Mouse (Mus musculus) heart, embryonic 13.5 days (tissue): ENCODE data around the gene Drc1. TPM values are rescaled to one million over a fixed set of nuclear protein-coding genes. Genes with fewer than 3 reads are reported as not detected.

Source experiments
- ATAC-seq: fragments of 200-750 bp; cut with Nextera tagmentation; 2 replicates; pipeline ENCODE4 v1.8.0; 2017; ENCODE audit warnings: moderate TSS enrichment; ENCODE audit not compliant: insufficient number of reproducible peaks, low FRiP score, low TSS enrichment; ENCODE audit errors: extremely low read depth
- H3K27ac ChIP-seq: fragments of 300-500 bp; sonication (generic); replicated peaks from 2 replicates; pipeline ENCODE4 v1.5.1; 2015; ENCODE audit warnings: moderate library complexity, mild to moderate bottlenecking, inconsistent platforms
- H3K27me3 ChIP-seq: fragments of 300-500 bp; sonication (generic); replicated peaks from 2 replicates; pipeline ENCODE4 v1.6.1; 2015; ENCODE audit warnings: mild to moderate bottlenecking, inconsistent platforms
- H3K36me3 ChIP-seq: fragments of 300-500 bp; sonication (generic); 2 replicates; pipeline ENCODE4 v1.6.1; 2015; ENCODE audit warnings: mild to moderate bottlenecking, inconsistent platforms
- H3K4me1 ChIP-seq: fragments of 300-500 bp; sonication (generic); 2 replicates; pipeline ENCODE4 v1.6.1; 2015; ENCODE audit warnings: inconsistent platforms
- H3K4me2 ChIP-seq: fragments of 300-500 bp; sonication (generic); 2 replicates; pipeline ENCODE4 v1.6.1; 2015; ENCODE audit warnings: inconsistent platforms, mild to moderate bottlenecking, moderate library complexity
- H3K4me3 ChIP-seq: fragments of 300-500 bp; sonication (generic); 2 replicates; pipeline ENCODE4 v1.5.1; 2015; ENCODE audit warnings: moderate library complexity, mild to moderate bottlenecking, inconsistent platforms
- H3K9ac ChIP-seq: fragments of 300-500 bp; sonication (generic); 2 replicates; pipeline ENCODE4 v1.6.1; 2015; ENCODE audit warnings: inconsistent platforms, mild to moderate bottlenecking, moderate library complexity
- H3K9me3 ChIP-seq: fragments of 300-500 bp; sonication (generic); 2 replicates; pipeline ENCODE4 v1.6.1; 2016; ENCODE audit warnings: inconsistent platforms
- WGBS: fragments of 180-500 bp; shearing (Covaris S2); methylation state at CpG from one replicate; pipeline ENCODE4 v1.1.7; 2015; ENCODE audit warnings: mixed read lengths; 5-methylcytosine and 5-hydroxymethylcytosine counted together
- polyA plus RNA-seq: library from polyadenylated mRNA; unstranded; fragments of >200 nt; fragmentation: Nextera tagmentation; extraction: Ambion mirVana; gene quantifications from 2 replicates; pipeline ENCODE4 v1.2.1, GENCODE M21; 2015

Gene Drc1
- polyA plus RNA-seq, 1 experiment from 2014 or later: 0.05 TPM

- H3K9me3 ChIP-seq: peaks cover 11% of the 10 kb centered on the region
- H3K4me3 ChIP-seq: no peak overlapping the region
- H3K27ac ChIP-seq: no peak overlapping the region
- H3K4me1 ChIP-seq: peaks cover 5% of the 10 kb centered on the region
- 0 out of 2 replicates have a peak, but pooled peaks cover under 1% of the 10 kb centered on the region for H3K27me3 ChIP-seq
- 59% methylated on average over 9 of the region's 9 CpGs for WGBS
- no peak for ATAC-seq
- no peaks in the 10 kb centered on the region for H3K36me3 ChIP-seq
- H3K4me2 ChIP-seq: no peak overlapping the region
- H3K9ac ChIP-seq: no peak overlapping the region
These were observed 6.1 kb downstream of the Drc1 start for GRCm38 (mm10) chr5:30287106-30287882.

DNA sequence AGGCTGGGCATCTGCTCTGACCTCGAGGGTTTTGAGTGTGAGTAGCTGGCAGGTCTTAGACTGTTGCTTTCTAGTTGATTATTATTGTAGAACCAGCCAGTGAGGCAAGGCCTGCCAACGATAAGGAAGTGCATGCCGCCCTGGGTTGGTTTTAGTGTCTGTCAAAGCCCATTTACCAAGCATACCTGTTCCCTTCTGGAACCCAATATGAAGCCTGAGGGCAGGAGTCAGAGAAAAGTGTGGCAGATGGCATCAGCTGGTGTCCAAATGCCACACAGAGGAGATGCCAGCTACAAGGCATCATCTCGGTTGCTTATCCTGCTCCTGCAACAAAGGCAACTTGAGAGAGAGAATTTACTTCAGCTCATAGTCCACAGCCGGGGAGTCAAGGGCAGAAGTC is 59.6 kb downstream of the Drc1 start:
- no peak for ATAC-seq
- H3K36me3 ChIP-seq: no peaks in the 10 kb centered on the region
- H3K4me3 ChIP-seq: no peak overlapping the region
- H3K4me1 ChIP-seq: peaks cover 6% of the 10 kb centered on the region; the same call in 1 of the 2 replicates
- H3K27me3 ChIP-seq: peaks cover 21% of the 10 kb centered on the region
- H3K4me2 ChIP-seq: no peak overlapping the region
- H3K9me3 ChIP-seq: no peaks in the 10 kb centered on the region
- no peak overlapping the region for H3K9ac ChIP-seq
- 73% methylated on average over 5 of the region's 5 CpGs for WGBS
- H3K27ac ChIP-seq: no peak overlapping the region

DNA sequence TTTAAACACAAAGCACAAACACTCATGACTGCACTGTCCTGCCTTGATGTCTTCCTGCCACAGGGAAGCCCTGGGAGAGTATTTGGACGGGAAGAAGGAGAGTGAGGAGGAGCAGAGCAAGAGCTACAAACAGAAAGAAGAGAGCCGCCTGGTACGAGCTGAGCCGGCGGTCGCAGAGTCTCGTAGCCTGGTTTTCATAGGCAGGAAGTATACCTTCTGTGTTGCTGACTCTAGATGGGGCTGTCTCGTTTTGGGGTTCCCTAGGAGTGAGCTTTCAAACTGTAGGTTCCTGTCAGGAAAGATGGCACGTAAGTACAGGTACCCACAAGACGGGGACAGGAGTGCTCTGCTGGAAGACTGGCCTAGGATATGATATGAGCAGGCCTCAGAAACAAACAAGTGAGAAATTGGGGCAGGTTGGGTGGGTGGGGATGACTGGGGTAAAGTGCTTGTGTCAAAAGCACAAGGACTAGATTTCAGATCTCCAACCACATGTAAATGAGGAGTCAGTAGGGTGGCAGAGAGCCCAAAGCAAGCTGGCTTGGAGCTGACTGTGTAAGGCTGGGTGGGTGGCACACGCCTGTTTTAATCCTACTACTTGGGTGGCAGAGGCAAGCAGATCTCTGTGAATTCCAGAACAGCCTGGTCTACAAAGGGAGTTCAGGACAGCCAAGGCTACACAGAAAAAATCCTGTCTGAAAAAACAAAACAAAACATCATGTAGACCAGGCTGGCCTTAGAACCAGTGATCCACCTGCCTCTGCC is 60.6 kb downstream of the Drc1 start:
- no peaks in the 10 kb centered on the region for H3K9me3 ChIP-seq
- peaks cover 6% of the 10 kb centered on the region; the same call in 1 of the 2 replicates for H3K4me1 ChIP-seq
- H3K27me3 ChIP-seq: peaks cover 21% of the 10 kb centered on the region
- no peak overlapping the region for H3K4me3 ChIP-seq
- no peak overlapping the region for H3K9ac ChIP-seq
- H3K4me2 ChIP-seq: no peak overlapping the region
- H3K36me3 ChIP-seq: no peaks in the 10 kb centered on the region
- 78% methylated on average over 11 of the region's 11 CpGs for WGBS
- no peak for ATAC-seq
- no peak overlapping the region for H3K27ac ChIP-seq

DNA sequence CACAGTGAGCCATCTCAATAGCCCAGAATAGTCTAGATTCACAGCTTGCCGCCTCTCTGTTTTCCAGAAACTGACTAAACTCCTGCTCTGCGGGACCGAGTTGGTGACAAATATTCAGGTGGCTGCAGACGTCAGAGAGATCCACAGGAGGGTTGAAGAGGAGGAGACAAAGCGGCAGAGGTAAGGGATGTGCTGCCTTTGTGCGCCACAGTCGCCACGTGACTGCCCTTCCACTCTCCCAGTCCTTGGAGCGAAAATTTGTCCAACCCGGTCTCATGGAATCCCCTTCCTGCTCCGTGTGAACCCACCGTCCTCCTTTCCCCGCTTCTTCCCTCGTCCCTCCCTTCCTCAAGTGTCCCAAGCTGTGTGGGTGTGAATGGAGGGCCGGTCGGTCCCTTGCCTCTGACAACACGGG is 61.4 kb downstream of the Drc1 start:
- peak overlapping the region; percentile 30 for H3K4me3 ChIP-seq
- H3K27me3 ChIP-seq: peaks cover 21% of the 10 kb centered on the region
- peak overlapping the region; percentile 66 for H3K4me2 ChIP-seq
- H3K36me3 ChIP-seq: no peaks in the 10 kb centered on the region
- H3K4me1 ChIP-seq: peaks cover 6% of the 10 kb centered on the region; the same call in 1 of the 2 replicates
- H3K9me3 ChIP-seq: no peaks in the 10 kb centered on the region
- ATAC-seq: no peak
- WGBS: 5% methylated on average over 17 of the region's 17 CpGs
- no peak overlapping the region for H3K27ac ChIP-seq
- H3K9ac ChIP-seq: peak overlapping the region; percentile 20; the same call in 1 of the 2 replicates

GRCm38 (mm10) chr5:30343107-30343506 is 61.9 kb downstream of the Drc1 start:
- no peaks in the 10 kb centered on the region for H3K9me3 ChIP-seq
- no peak for ATAC-seq
- peaks cover 6% of the 10 kb centered on the region; the same call in 1 of the 2 replicates for H3K4me1 ChIP-seq
- H3K4me2 ChIP-seq: peak overlapping the region; percentile 66
- peaks cover 21% of the 10 kb centered on the region for H3K27me3 ChIP-seq
- no peak overlapping the region for H3K27ac ChIP-seq
- H3K9ac ChIP-seq: no peak overlapping the region; the same call in 1 of the 2 replicates
- peak overlapping the region; percentile 30 for H3K4me3 ChIP-seq
- WGBS: 3% methylated on average over 9 of the region's 9 CpGs
- no peaks in the 10 kb centered on the region for H3K36me3 ChIP-seq

DNA sequence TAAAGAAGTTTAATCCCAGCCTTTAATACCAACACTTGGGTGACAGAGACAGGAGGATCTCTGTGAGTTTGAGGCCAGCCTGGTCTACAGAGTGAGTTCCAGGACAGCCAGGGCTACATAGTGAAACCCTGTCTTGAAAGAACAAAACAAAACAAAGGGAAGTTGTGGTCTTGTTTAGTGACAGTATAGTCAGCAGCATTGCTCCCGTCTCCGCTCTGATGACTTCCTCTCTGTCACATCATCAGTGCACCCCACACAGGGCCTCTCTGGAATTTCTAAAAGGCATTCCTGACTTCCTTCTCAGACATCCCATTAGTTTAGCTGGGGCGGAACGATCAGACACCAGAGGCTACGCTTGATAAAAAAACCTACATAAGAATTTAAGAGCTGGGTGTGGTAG is 62.7 kb downstream of the Drc1 start:
- 38% methylated on average over 5 of the region's 5 CpGs for WGBS
- H3K27me3 ChIP-seq: peaks cover 21% of the 10 kb centered on the region
- no peaks in the 10 kb centered on the region for H3K9me3 ChIP-seq
- H3K4me1 ChIP-seq: peaks cover 6% of the 10 kb centered on the region; the same call in 1 of the 2 replicates
- no peak overlapping the region for H3K4me2 ChIP-seq
- no peak overlapping the region for H3K4me3 ChIP-seq
- no peak for ATAC-seq
- no peak overlapping the region for H3K27ac ChIP-seq
- no peaks in the 10 kb centered on the region for H3K36me3 ChIP-seq
- H3K9ac ChIP-seq: no peak overlapping the region; the same call in 1 of the 2 replicates

- ATAC-seq: no peak
- Histone ChIP-seq H3K36me3 (no peaks in the 10 kb centered on the region), H3K27ac (no peak overlapping the region), H3K27me3 (no peaks in the 10 kb centered on the region), H3K9me3 (no peaks in the 10 kb centered on the region), H3K4me3 (no peak overlapping the region), H3K9ac (no peak overlapping the region), H3K4me1 (peaks cover 9% of the 10 kb centered on the region), H3K4me2 (no peak overlapping the region)
- WGBS: 53% methylated on average over 3 of the region's 3 CpGs
These were observed 72.4 kb downstream of the Drc1 start for GRCm38 (mm10) chr5:30353605-30354004.

DNA sequence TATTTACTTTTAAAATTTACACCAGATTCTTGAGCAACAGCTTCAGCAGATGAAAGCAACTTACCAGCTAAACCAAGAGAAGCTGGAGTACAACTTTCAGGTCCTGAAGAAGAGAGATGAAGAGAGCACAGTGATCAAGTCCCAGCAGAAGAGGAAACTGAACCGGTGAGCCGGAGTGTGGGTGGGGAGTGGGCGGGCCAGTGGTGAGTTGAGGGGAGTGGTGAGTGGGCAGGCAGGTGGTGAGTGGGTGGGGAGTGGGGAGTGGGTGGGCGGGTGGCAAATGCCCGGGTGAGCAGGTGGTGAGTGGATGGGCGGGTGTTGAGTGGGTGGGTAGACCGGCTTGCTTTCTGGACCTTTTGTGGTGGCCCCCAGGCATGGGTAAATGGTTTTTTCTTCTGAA is 73.9 kb downstream of the Drc1 start:
- no peak overlapping the region for H3K27ac ChIP-seq
- H3K4me2 ChIP-seq: no peak overlapping the region
- no peak overlapping the region for H3K4me3 ChIP-seq
- H3K9me3 ChIP-seq: no peaks in the 10 kb centered on the region
- H3K27me3 ChIP-seq: no peaks in the 10 kb centered on the region
- WGBS: 74% methylated on average over 7 of the region's 7 CpGs
- peaks cover 9% of the 10 kb centered on the region for H3K4me1 ChIP-seq
- no peaks in the 10 kb centered on the region for H3K36me3 ChIP-seq
- H3K9ac ChIP-seq: no peak overlapping the region
- no peak for ATAC-seq

DNA sequence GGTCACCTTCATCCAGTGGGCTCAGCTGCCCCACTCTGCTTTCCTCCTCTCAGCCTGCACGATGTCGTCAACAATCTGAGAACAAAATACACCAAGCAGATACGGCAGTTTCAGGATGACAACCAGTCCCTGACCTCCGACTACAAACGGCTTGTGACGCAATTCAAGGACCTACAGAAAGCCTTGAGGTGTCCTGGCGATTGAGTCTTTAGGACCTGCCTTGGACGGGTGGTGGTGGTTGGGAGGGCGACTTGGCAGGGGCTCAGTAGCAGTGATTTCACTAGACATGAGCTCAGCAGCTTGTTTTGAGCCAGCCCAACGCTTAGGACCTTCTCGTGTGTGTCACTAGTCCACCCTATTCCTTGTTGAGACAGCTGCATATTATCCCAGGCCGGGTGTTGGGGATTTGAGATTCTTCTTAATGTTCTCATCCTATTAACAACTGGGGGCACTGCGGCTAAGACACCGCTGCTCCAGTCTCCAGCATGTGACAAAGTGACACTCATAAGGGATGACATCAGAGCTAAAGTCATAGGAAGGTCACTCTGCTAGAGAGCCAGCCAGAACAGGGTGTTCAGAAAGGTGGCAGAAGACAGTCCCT is 74.5 kb downstream of the Drc1 start:
- ATAC-seq: no peak
- peaks cover 9% of the 10 kb centered on the region for H3K4me1 ChIP-seq
- H3K9ac ChIP-seq: no peak overlapping the region
- H3K27ac ChIP-seq: no peak overlapping the region
- no peaks in the 10 kb centered on the region for H3K27me3 ChIP-seq
- WGBS: 64% methylated on average over 14 of the region's 14 CpGs
- H3K36me3 ChIP-seq: no peaks in the 10 kb centered on the region
- H3K4me3 ChIP-seq: no peak overlapping the region
- H3K4me2 ChIP-seq: no peak overlapping the region
- H3K9me3 ChIP-seq: no peaks in the 10 kb centered on the region

- no peaks in the 10 kb centered on the region for H3K27me3 ChIP-seq
- no peak for ATAC-seq
- H3K36me3 ChIP-seq: no peaks in the 10 kb centered on the region
- no peak overlapping the region for H3K27ac ChIP-seq
- WGBS: 74% methylated on average over 7 of the region's 7 CpGs
- H3K9me3 ChIP-seq: no peaks in the 10 kb centered on the region
- H3K4me3 ChIP-seq: no peak overlapping the region
- peaks cover 9% of the 10 kb centered on the region for H3K4me1 ChIP-seq
- H3K4me2 ChIP-seq: no peak overlapping the region
- no peak overlapping the region for H3K9ac ChIP-seq
These were observed 75.5 kb downstream of the Drc1 start for GRCm38 (mm10) chr5:30356647-30357046.

DNA sequence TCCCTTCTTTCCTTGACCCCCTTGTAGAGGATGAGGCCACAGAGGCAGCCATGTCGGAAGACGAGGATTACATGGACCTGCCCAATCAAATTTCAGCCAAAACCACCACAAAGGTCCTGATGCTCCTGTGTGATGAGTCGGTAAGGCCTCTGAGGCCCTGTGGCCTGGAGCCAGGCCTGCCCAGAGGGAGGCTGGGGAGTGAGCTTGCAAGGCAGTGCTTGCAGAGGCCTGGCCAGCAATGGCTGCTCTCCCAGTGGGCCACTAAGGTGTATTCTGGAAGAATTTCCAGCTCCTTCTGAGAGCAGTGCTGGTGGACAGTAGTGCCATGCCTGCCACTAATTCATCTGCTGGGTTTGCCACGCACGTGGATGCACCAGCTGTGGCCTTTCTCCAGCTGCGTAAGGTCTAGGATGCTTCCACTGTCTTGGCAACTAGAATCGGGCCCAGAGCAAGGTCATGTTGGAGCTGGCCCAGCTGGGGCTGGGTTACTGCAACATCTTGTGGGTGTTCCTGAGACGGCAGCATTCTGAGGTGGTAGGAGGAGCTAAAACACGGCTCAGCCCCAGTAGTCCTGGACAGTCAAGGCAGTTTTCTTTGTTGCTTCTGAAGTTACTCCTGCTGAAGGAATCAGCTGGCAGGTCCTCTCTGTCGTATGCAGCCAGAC is 77.4 kb downstream of the Drc1 start:
- Histone ChIP-seq H3K9ac (no peak overlapping the region), H3K4me3 (no peak overlapping the region), H3K27me3 (no peaks in the 10 kb centered on the region), H3K36me3 (no peaks in the 10 kb centered on the region), H3K27ac (no peak overlapping the region), H3K4me1 (peaks cover 9% of the 10 kb centered on the region), H3K9me3 (no peaks in the 10 kb centered on the region), H3K4me2 (no peak overlapping the region)
- ATAC-seq: no peak; the same call in 1 of the 2 replicates
- 79% methylated on average over 10 of the region's 10 CpGs for WGBS
